Mouse (Mus musculus) heart, postnatal 0 days (tissue): Measurements from ENCODE around the gene Grb2. TPM values are rescaled to one million over a fixed set of nuclear protein-coding genes. Genes with fewer than 3 reads are reported as not detected.

Source experiments
- ATAC-seq: fragments of 200-750 bp; cut with Nextera tagmentation; 2 replicates; pipeline ENCODE4 v1.8.0; 2017; ENCODE audit warnings: low read depth, moderate number of reproducible peaks, moderate library complexity; ENCODE audit not compliant: insufficient read depth
- DNase-seq: peaks from one replicate; pipeline ENCODE4 v3.0.0-alpha.2; 2016; ENCODE audit warnings: low spot score
- H3K27ac ChIP-seq: fragments of 300-500 bp; sonication (generic); 2 replicates; pipeline ENCODE4 v1.5.1; 2014; ENCODE audit warnings: low read depth, mild to moderate bottlenecking
- H3K27me3 ChIP-seq: fragments of 300-500 bp; sonication (generic); 2 replicates; pipeline ENCODE4 v1.6.1; 2014; ENCODE audit warnings: low read length, mixed read lengths; ENCODE audit not compliant: control insufficient read depth, insufficient read depth
- H3K36me3 ChIP-seq: fragments of 300-500 bp; sonication (generic); replicated peaks from 2 replicates; pipeline ENCODE4 v1.6.1; 2014; ENCODE audit warnings: low read length, mixed read lengths; ENCODE audit not compliant: control insufficient read depth, insufficient read depth
- H3K4me1 ChIP-seq: fragments of 300-500 bp; sonication (generic); 2 replicates; pipeline ENCODE4 v1.6.1; 2014; ENCODE audit warnings: antibody characterized with exemption; ENCODE audit not compliant: control insufficient read depth, insufficient read depth
- H3K4me2 ChIP-seq: fragments of 300-500 bp; sonication (generic); 2 replicates; pipeline ENCODE4 v1.6.1; 2014; ENCODE audit warnings: low read depth, mild to moderate bottlenecking, low read length, moderate library complexity
- H3K4me3 ChIP-seq: fragments of 300-500 bp; sonication (generic); 2 replicates; pipeline ENCODE4 v1.5.1; 2014; ENCODE audit warnings: low read depth, low read length
- H3K9ac ChIP-seq: fragments of 300-500 bp; sonication (generic); replicated peaks from 2 replicates; pipeline ENCODE4 v1.6.1; 2014; ENCODE audit warnings: low read depth, low read length, mixed read lengths
- H3K9me3 ChIP-seq: fragments of 300-500 bp; sonication (generic); replicated peaks from 2 replicates; pipeline ENCODE4 v1.6.1; 2016; ENCODE audit warnings: low read length; ENCODE audit not compliant: control insufficient read depth
- CTCF ChIP-seq: IDR thresholded peaks from 2 replicates; pipeline ENCODE4 v1.5.1; 2016; ENCODE audit warnings: antibody characterized with exemption, control low read depth, low read depth
- EP300 ChIP-seq: IDR thresholded peaks from 2 replicates; pipeline ENCODE4 v1.6.1; 2016; ENCODE audit warnings: antibody characterized with exemption, low read depth
- WGBS: fragments of 180-500 bp; shearing (Covaris S2); extraction: QIAGEN DNeasy Blood & Tissue Kit; methylation state at CpG from one replicate; pipeline ENCODE4 v1.1.7; 2014; 5-methylcytosine and 5-hydroxymethylcytosine counted together
- polyA plus RNA-seq: library from polyadenylated mRNA; unstranded; fragments of >200 nt; fragmentation: Nextera tagmentation; extraction: Ambion mirVana; gene quantifications from 2 replicates; pipeline ENCODE4 v1.2.1, GENCODE M21; 2015
- total RNA-seq: library from RNA; depleted of rRNA; stranded (reverse); fragments of >200 nt; gene quantifications from 2 replicates; pipeline ENCODE4 v1.2.3, GENCODE M21; 2014; ENCODE audit warnings: low replicate concordance

Grb2 gene
- total and polyA plus RNA-seq, 2 experiments from 2014 or later, result 96.9 to 126 TPM

DNA sequence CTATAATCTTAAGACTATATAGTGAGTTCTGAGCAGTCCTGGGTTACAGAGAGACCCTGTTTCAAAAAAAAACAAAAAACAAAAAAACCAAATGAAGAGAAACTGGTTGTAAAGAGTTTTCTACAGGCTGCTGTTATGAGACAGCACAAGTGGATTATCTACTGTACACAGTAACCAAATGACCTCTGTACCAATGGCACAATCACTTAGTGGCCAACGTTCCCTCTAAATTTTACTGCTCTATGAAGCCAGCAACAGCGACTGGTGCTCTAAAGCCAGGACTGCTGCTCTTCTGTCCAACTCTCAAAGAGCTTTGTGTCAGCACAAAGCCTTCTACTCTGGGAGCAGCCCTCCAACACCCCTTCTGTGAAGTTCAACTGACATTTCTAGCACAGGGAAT lies 11.3 kb downstream of the Grb2 start:
- Histone ChIP-seq H3K4me2 (peak overlapping the region; percentile 69), H3K4me1 (peaks cover 43% of the 10 kb centered on the region), H3K36me3 (no peaks in the 10 kb centered on the region; the same call in 1 of the 2 replicates), H3K4me3 (peak overlapping the region; percentile 3; the same call in 1 of the 2 replicates), H3K27me3 (no peaks in the 10 kb centered on the region), H3K9ac (0 out of 2 replicates have a peak overlapping the region, but pooled peaks have one; percentile 34), H3K27ac (peak overlapping the region; percentile 91), H3K9me3 (no peaks in the 10 kb centered on the region)
- 36% methylated on average over 2 of the region's 2 CpGs for WGBS
- TF ChIP-seq EP300 (no peak), CTCF (no peak)
- ATAC-seq, result no peak
- DNase-seq, result peak; percentile 38

DNA sequence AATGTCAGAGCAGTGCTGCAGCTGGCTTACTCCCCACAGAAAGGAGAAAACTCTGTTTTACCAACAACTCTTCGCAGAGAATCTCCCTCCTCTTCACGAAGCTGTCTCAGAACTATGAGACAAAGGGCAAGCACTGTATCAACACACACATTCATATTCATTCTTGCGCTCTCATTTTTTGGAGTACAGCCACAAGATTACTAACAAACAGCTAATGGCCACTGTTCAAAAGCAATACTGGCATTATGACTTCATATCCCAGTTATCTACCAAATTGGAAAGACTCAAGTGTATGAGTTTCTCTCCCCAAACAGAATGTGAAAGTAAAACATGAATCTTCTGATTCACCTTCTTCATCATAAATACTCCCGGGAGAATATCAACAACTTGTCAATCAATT lies 11.9 kb downstream of the Grb2 start:
- Histone ChIP-seq H3K9me3 (no peaks in the 10 kb centered on the region), H3K4me3 (0 out of 2 replicates have a peak overlapping the region, but pooled peaks have one; percentile 3), H3K4me2 (peak overlapping the region; percentile 69), H3K9ac (peak overlapping the region; percentile 34; the same call in 1 of the 2 replicates), H3K27ac (peak overlapping the region; percentile 91), H3K36me3 (no peaks in the 10 kb centered on the region; the same call in 1 of the 2 replicates), H3K4me1 (peaks cover 50% of the 10 kb centered on the region), H3K27me3 (no peaks in the 10 kb centered on the region)
- TF ChIP-seq CTCF (no peak), EP300 (no peak)
- no peak for DNase-seq
- WGBS, result 38% methylated on average over 4 of the region's 4 CpGs
- ATAC-seq, result no peak

DNA sequence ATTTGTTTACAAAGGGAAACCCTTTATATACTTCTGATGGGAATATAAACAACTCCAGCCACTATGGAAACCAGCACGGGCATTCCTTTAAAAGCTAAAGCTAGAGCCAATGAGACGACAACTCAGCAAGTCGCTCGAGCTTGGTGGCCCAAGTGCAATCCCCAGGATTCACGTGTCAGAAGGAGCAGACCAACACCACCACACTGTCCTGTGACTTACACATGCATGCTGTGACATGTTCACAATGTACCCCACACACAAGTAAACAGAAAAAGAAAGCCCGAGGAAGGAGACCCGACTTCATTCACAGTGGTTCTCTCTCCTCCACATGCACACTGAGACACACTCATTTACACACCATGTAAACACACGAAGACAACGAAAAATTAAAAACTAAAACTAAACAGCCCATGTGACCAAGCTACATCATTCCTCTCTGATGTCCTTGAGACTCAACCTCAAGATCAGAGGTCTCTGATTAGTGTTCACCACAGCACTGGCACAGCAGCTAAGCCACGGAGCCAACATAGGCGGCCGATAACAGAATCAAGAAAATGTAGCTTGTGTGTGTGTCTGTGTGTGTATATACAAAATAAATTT lies 14.3 kb downstream of the Grb2 start:
- no peak for DNase-seq
- Histone ChIP-seq H3K9ac (no peak overlapping the region), H3K27ac (peak overlapping the region; percentile 30), H3K36me3 (peaks cover 6% of the 10 kb centered on the region; the same call in 1 of the 2 replicates), H3K27me3 (no peaks in the 10 kb centered on the region), H3K9me3 (no peaks in the 10 kb centered on the region), H3K4me2 (no peak overlapping the region), H3K4me3 (no peak overlapping the region), H3K4me1 (peaks cover 45% of the 10 kb centered on the region)
- WGBS, result 60% methylated on average over 12 of the region's 12 CpGs
- no peak for TF ChIP-seq EP300
- no peak for TF ChIP-seq CTCF
- no peak for ATAC-seq

DNA sequence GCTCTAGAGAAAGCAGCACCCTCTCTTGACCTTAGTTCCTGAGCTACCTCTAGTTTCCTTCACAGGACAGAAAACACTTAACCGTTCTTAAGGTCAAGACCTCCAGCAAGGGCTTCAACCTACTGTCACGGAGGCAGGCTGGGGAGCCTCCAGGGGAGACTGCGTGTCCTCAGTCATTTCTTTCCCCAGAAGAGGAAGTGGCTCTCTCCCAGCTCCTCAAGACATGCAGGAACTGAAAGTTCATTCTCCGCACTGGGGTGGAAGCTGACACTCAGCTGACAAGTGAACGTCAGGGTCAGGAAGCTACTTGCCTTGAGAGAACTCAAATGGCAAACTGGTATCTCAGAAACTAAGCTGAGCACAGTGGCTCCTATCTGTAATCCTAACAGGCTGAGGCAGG lies 15.6 kb downstream of the Grb2 start:
- Histone ChIP-seq H3K4me2 (no peak overlapping the region; the same call in 1 of the 2 replicates), H3K9ac (no peak overlapping the region; the same call in 1 of the 2 replicates), H3K9me3 (no peaks in the 10 kb centered on the region), H3K36me3 (peaks cover 10% of the 10 kb centered on the region; the same call in 1 of the 2 replicates), H3K27ac (peak overlapping the region; percentile 68), H3K4me3 (no peak overlapping the region), H3K4me1 (peaks cover 43% of the 10 kb centered on the region), H3K27me3 (no peaks in the 10 kb centered on the region)
- no peak for TF ChIP-seq EP300
- no peak for TF ChIP-seq CTCF
- ATAC-seq (no peak), DNase-seq (no peak)
- WGBS, result 43% methylated on average over 5 of the region's 5 CpGs

DNA sequence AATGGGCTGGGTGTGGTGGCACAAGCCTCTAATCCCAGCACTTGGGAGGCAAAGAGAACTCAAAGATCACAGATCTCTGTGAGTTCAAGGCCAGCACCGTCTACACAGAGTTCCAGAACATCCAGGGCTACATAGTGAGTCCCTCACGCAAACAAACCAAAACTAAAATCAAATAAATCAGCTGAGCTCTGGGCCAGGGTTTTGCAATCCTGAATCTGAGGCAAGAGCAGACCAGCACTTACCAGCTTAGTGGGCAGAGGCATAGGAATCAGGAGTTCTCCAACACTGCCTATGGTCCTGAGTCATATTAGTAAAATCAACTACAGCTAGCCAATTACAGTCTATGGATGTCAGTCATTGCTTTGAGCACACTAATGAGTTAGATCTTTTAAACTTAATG lies 16.4 kb downstream of the Grb2 start:
- Histone ChIP-seq H3K4me3 (no peak overlapping the region), H3K36me3 (peaks cover 10% of the 10 kb centered on the region; the same call in 1 of the 2 replicates), H3K9me3 (no peaks in the 10 kb centered on the region), H3K9ac (no peak overlapping the region), H3K27ac (peak overlapping the region; percentile 79), H3K4me2 (no peak overlapping the region), H3K27me3 (no peaks in the 10 kb centered on the region), H3K4me1 (peaks cover 35% of the 10 kb centered on the region)
- no peak for ATAC-seq
- TF ChIP-seq EP300 (no peak), CTCF (no peak)
- WGBS, result 82% methylated on average over 2 of the region's 2 CpGs
- DNase-seq, result no peak
